Mouse (Mus musculus) heart, postnatal 0 days (tissue): ENCODE data around the gene Il2ra. TPM values are rescaled to one million over a fixed set of nuclear protein-coding genes. Genes with fewer than 3 reads are reported as not detected.
A peak's percentile ranks its signal among the peaks of the same experiment; 100 is the strongest.
"Not testable (repeated sequence)": the region's sequence is repeated elsewhere in the genome, so short reads cannot be mapped to it uniquely, and the experiment has no call there.

ENCODE experiments used
- ATAC-seq: fragments of 200-750 bp; cut with Nextera tagmentation; 2 replicates; pipeline ENCODE4 v1.8.0; 2017; ENCODE audit warnings: low read depth, moderate number of reproducible peaks, moderate library complexity; ENCODE audit not compliant: insufficient read depth
- DNase-seq: peaks from one replicate; pipeline ENCODE4 v3.0.0-alpha.2; 2016; ENCODE audit warnings: low spot score
- H3K27ac ChIP-seq: fragments of 300-500 bp; sonication (generic); 2 replicates; pipeline ENCODE4 v1.5.1; 2014; ENCODE audit warnings: low read depth, mild to moderate bottlenecking
- H3K27me3 ChIP-seq: fragments of 300-500 bp; sonication (generic); 2 replicates; pipeline ENCODE4 v1.6.1; 2014; ENCODE audit warnings: low read length, mixed read lengths; ENCODE audit not compliant: control insufficient read depth, insufficient read depth
- H3K36me3 ChIP-seq: fragments of 300-500 bp; sonication (generic); replicated peaks from 2 replicates; pipeline ENCODE4 v1.6.1; 2014; ENCODE audit warnings: low read length, mixed read lengths; ENCODE audit not compliant: control insufficient read depth, insufficient read depth
- H3K4me1 ChIP-seq: fragments of 300-500 bp; sonication (generic); 2 replicates; pipeline ENCODE4 v1.6.1; 2014; ENCODE audit warnings: antibody characterized with exemption; ENCODE audit not compliant: control insufficient read depth, insufficient read depth
- H3K4me2 ChIP-seq: fragments of 300-500 bp; sonication (generic); 2 replicates; pipeline ENCODE4 v1.6.1; 2014; ENCODE audit warnings: low read depth, mild to moderate bottlenecking, low read length, moderate library complexity
- H3K4me3 ChIP-seq: fragments of 300-500 bp; sonication (generic); 2 replicates; pipeline ENCODE4 v1.5.1; 2014; ENCODE audit warnings: low read depth, low read length
- H3K9ac ChIP-seq: fragments of 300-500 bp; sonication (generic); replicated peaks from 2 replicates; pipeline ENCODE4 v1.6.1; 2014; ENCODE audit warnings: low read depth, low read length, mixed read lengths
- H3K9me3 ChIP-seq: fragments of 300-500 bp; sonication (generic); replicated peaks from 2 replicates; pipeline ENCODE4 v1.6.1; 2016; ENCODE audit warnings: low read length; ENCODE audit not compliant: control insufficient read depth
- CTCF ChIP-seq: IDR thresholded peaks from 2 replicates; pipeline ENCODE4 v1.5.1; 2016; ENCODE audit warnings: antibody characterized with exemption, control low read depth, low read depth
- EP300 ChIP-seq: IDR thresholded peaks from 2 replicates; pipeline ENCODE4 v1.6.1; 2016; ENCODE audit warnings: antibody characterized with exemption, low read depth
- WGBS: fragments of 180-500 bp; shearing (Covaris S2); extraction: QIAGEN DNeasy Blood & Tissue Kit; methylation state at CpG from one replicate; pipeline ENCODE4 v1.1.7; 2014; 5-methylcytosine and 5-hydroxymethylcytosine counted together
- polyA plus RNA-seq: library from polyadenylated mRNA; unstranded; fragments of >200 nt; fragmentation: Nextera tagmentation; extraction: Ambion mirVana; gene quantifications from 2 replicates; pipeline ENCODE4 v1.2.1, GENCODE M21; 2015
- total RNA-seq: library from RNA; depleted of rRNA; stranded (reverse); fragments of >200 nt; gene quantifications from 2 replicates; pipeline ENCODE4 v1.2.3, GENCODE M21; 2014; ENCODE audit warnings: low replicate concordance

Il2ra gene
- total and polyA plus RNA-seq, 2 experiments from 2014 or later = not detected

DNA sequence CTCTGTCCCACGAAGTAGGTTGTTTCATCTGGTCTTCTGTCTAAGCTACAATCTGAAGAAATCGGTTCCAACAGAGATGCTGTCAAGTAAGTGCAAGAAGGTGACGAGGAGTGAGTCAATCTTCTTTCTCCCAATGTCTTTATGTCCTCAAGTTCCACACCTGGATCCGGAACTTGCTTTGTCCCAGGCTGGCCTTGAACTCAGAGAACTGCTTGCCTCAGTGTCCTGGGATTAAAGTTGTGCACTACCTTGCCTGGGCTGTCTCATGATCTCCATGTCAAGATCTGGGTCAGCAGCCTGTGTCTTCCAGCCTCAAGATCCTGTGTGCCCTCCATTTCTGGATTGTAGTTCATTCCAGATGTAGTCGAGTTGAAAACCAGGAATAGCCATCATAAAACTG lies 38.6 kb upstream of the Il2ra start, which contains the start of gene Rbm17:
Gene Rbm17, minus strand, starts transcription at position 101 of the 400 bp plus-strand sequence.
- peaks cover 8% of the 10 kb centered on the region; the same call in 1 of the 2 replicates for H3K4me1 ChIP-seq
- peak within 1 kb of the TSS; percentile 74 for H3K4me2 ChIP-seq
- TF ChIP-seq EP300 (no peak), CTCF (no peak)
- DNase-seq = no peak
- no peak for ATAC-seq
- no peaks in the 10 kb centered on the region for H3K27me3 ChIP-seq
- H3K9ac ChIP-seq = peak within 1 kb of the TSS; percentile 91
- H3K27ac ChIP-seq = peak within 1 kb of the TSS; percentile 69
- no peaks in the 10 kb centered on the region for H3K9me3 ChIP-seq
- peak within 1 kb of the TSS; percentile 83 for H3K4me3 ChIP-seq
- peaks cover 16% of the 10 kb centered on the region for H3K36me3 ChIP-seq
- 84% methylated on average over 5 of the region's 5 CpGs for WGBS

DNA sequence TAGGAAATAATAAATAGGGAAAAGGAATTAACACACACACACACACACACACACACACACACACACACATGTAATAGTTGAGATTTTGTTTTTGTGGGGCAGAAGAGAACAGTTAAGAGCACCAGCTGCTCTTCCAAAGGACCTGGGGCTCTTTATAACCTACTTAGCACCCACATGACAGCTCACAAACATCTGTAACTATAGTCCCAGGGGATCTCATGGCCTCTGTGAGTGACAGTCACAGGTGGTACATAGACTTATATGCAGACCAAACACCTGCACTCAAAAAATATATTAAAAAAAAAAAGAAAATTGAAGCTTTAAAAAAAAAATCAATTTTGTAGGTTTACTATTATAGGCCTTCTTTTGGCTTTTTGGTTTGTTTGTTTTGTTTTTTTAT lies 37.7 kb upstream of the Il2ra start:
- Histone ChIP-seq H3K36me3 (peaks cover 8% of the 10 kb centered on the region), H3K4me3 (no peak overlapping the region), H3K4me2 (no peak overlapping the region), H3K4me1 (peaks cover 8% of the 10 kb centered on the region; the same call in 1 of the 2 replicates), H3K9me3 (no peaks in the 10 kb centered on the region), H3K27me3 (no peaks in the 10 kb centered on the region), H3K27ac (no peak overlapping the region), H3K9ac (no peak overlapping the region)
- no peak for DNase-seq
- no peak for TF ChIP-seq CTCF
- no peak for TF ChIP-seq EP300
- ATAC-seq = no peak

DNA sequence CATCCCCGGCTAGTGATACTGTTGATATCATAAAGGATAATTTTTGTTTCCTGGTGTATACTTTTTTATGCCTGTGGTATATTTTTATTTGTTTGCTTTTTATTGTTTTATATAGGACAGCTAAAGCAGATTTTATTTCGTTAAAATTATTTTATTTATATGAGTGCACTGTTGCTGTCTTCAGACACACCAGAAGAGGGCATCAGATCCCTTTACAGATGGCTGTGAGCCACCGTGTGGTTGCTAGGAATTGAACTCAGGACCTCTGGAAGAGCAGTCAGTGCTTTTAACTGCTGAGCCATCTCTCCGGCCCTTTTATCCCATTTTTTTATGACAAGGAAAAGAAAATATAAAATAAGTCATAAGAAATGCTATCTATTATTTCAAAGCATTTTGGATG lies 35.9 kb upstream of the Il2ra start:
- H3K27ac ChIP-seq, ATAC-seq, H3K27me3 ChIP-seq, H3K36me3 ChIP-seq, H3K4me1 ChIP-seq, H3K4me3 ChIP-seq, DNase-seq, H3K9me3 ChIP-seq, H3K4me2 ChIP-seq, H3K9ac ChIP-seq: not testable (repeated sequence)
- WGBS = 74% methylated on average over 4 of the region's 4 CpGs

DNA sequence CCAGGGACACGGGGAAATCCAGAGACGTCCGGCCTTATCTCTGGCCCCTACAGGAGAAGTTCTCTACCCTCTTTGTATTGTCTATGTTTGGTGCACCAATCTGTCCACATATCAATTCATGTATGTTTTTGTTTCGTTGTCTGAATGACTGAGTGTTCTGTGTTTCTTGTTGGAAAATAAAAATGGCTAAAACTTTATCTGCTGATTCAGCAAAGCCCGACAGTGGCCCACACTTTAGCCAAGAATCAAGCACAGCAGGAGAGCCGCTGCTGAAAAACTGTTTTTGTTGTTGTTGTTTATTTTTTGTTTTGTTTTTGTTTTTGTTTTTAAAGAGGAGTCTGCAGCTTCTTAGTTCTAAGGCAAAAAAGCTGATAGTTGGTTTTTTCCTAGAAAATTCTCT lies 29.7 kb upstream of the Il2ra start:
- not testable (repeated sequence) for H3K27ac ChIP-seq, H3K9ac ChIP-seq, H3K27me3 ChIP-seq, ATAC-seq, H3K4me1 ChIP-seq, DNase-seq, H3K36me3 ChIP-seq, H3K4me3 ChIP-seq, H3K9me3 ChIP-seq, H3K4me2 ChIP-seq
- WGBS = 75% methylated on average over 6 of the region's 6 CpGs

DNA sequence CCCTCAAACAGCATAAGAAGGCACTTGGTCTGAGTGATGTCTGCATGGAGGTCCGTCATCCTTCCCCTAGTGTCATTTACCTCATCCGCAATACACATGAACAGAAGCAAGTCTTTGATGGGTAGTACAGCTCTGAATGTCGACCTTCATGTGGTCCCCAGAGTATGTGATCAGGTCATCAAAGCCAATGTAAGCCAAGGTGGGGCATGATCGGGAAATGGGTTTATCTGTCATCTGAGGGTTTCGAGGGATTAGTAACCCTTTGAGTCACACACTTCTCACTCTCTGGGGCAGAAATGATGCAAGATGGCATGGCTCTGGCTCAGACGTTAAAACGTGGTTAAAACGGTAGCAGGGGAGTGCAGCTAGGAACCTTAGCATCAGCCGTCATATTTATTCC lies 25.8 kb upstream of the Il2ra start:
- ATAC-seq = no peak
- Histone ChIP-seq H3K4me3 (no peak overlapping the region), H3K9me3 (no peaks in the 10 kb centered on the region; the same call in 1 of the 2 replicates), H3K9ac (no peak overlapping the region), H3K27ac (no peak overlapping the region), H3K36me3 (no peaks in the 10 kb centered on the region), H3K4me1 (no peaks in the 10 kb centered on the region), H3K27me3 (no peaks in the 10 kb centered on the region), H3K4me2 (no peak overlapping the region)
- WGBS = 80% methylated on average over 9 of the region's 9 CpGs
- DNase-seq = no peak
- TF ChIP-seq EP300 (no peak), CTCF (no peak)

DNA sequence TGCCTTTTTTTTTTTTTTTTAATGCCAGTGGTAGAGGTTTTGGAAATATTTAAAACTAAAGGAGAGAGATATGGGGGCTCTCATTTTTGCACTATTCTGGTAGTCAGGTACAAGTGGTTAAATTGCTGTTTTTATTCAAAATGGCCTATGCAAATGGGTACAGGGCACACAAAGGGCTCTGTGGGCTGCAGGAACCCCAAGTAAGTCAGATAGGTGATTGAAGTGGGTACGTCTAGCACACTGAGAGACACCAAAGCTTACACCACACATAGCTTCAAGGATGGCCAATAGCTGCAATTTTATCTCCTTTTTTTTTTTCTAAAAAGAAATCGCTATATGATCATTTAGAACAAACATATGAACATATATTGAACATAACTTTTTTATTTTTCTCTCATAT lies 23.0 kb upstream of the Il2ra start:
- Histone ChIP-seq H3K9me3 (no peaks in the 10 kb centered on the region; the same call in 1 of the 2 replicates), H3K27ac (no peak overlapping the region), H3K9ac (no peak overlapping the region), H3K27me3 (no peaks in the 10 kb centered on the region), H3K36me3 (no peaks in the 10 kb centered on the region), H3K4me2 (no peak overlapping the region), H3K4me1 (no peaks in the 10 kb centered on the region), H3K4me3 (no peak overlapping the region)
- no peak for DNase-seq
- WGBS = 53% methylated on average over 2 of the region's 2 CpGs
- no peak for ATAC-seq
- TF ChIP-seq CTCF (no peak), EP300 (no peak)
